Mouse (Mus musculus) adrenal gland, postnatal 14 days (tissue): ENCODE measurements at regions not wholly inside any gene's neighbourhood (a gene's known extent, or its start where the extent isn't known, plus 50 kb on each side); places are given as distances from the start of the nearest gene placed in this dataset.

ENCODE experiments used
- DNase-seq: peaks from one replicate; pipeline ENCODE4 v3.0.0; 2021; ENCODE audit warnings: mixed read lengths

DNA sequence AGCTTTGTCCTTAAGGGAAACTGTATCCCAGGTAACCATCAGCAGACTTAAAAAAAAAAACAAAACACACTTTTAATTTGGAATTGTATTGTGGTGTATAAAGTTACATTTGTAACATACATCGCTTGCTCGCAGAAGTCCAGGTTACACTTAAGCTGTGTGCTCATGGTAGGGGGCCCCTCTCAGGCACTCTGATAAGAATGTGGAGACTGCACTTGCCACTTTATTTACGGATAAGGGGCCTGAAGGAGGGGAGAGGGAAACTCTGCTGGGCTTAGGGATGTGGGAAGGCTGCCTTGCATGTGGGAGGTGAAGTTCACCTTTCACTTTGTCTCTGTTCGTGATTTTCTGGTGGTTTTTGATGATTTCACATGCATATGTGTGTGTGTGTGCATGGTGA, 58.7 kb downstream of the Ccdc185 start:
- no peak for DNase-seq

DNA sequence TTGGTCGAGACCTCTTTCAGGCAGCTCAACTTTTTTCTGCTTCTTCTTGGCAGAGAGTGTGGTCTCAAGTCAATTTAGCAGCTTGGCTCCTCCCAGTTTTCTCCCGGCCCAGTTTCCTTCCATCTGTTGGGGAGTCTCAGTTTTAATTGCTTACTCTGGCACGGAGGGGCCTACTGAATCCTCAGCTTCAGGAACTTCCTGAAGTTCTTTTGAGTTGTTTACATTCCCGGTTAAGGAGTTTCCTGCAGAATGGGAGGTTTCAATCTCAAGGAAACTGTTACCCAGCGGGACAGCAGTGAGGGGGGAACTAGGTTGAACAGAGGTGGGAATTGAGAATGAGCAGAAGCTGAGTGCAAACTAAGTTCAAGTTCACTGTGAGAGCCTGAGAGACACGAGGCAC, 59.2 kb downstream of the Ccdc185 start:
- no peak for DNase-seq

DNA sequence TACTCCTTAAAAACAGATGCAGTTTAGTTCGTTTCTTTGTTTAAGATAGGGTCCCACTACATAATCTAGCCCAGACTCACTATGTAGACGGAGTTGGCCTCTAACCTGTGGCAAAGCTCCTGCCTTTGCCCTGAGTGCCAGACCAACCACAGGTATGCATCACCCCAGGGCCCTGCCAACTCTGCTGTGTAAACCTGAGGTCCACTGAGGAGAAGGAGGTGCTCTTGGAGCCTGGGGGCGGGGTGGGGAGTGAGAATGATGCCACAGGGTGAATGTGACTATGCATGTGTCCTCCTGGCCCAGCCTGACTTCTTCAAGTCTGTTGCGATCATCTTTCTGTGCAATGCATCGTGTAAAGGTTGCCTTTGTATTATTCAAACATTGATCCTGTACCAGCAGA, 61.8 kb downstream of the Ccdc185 start:
- DNase-seq = no peak

DNA sequence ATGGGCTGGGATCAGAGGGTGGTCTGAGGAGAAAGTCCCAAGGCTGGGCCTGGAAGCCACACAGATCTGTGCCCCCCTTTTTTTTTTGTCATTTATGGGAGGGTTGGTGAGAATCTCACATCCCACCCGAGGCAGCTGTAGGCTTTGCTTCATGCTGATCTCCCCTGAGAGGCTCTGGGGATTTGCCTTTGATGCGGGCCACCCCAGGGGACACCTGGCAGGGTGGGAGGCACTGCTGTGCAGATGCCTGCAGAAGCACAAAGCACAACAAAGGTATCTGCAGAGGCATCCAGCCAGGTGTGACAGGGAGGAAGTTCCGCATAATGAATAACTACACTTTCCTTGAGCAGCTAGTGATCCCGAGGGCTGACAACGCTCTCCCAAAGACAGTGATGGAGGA, 62.7 kb downstream of the Ccdc185 start:
- no peak for DNase-seq

DNA sequence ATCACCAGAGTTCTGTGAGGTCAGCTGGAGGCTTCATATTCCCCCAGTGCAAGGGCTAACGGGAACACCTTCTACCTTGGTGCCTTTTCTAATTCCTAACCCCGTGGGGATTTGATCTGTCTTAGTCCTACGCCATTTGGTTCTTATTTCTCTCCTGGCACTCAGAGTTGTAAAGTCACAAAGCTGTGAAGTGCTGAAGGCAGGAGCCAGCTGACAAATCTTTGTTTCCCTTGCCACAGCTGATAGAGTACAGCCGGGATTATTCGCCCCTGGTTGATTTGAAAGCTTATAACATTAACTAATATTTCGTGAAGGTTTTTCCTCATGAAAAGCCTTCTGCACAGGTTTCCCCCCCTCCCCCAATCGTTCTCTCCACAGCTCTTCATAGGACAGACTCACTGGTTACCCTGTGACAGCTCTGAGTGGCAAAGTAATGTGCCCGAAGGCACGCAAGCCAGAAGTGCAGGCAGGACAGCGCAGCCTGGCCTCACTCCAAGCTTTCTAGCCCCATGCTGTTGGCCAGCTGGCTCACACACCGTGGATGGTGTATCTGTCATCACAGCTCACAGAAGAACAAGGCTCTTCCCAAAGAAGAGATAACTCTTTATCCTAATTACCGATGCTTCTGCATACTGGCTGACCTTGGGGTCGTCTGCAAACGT, 66.3 kb downstream of the Ccdc185 start:
- DNase-seq = peak; percentile 58
